Mouse (Mus musculus) E14TG2a.4 (cell line): ENCODE measurements around the gene Ptprn2.

Source experiments
- H3K27me3 ChIP-seq: 2 replicates; pipeline ENCODE4 v1.6.1; 2014; ENCODE audit warnings: low read length, control low read depth; ENCODE audit not compliant: insufficient read depth
- H3K36me3 ChIP-seq: 2 replicates; pipeline ENCODE4 v1.6.1; 2014; ENCODE audit warnings: low read length, control low read depth; ENCODE audit not compliant: insufficient read depth
- H3K4me1 ChIP-seq: replicated peaks from 2 replicates; pipeline ENCODE4 v1.6.1; 2014; ENCODE audit warnings: low read depth, low read length, control low read depth
- H3K4me3 ChIP-seq: replicated peaks from 2 replicates; pipeline ENCODE4 v1.5.1; 2014; ENCODE audit warnings: mild to moderate bottlenecking, low read length
- H3K9me3 ChIP-seq: 2 replicates; pipeline ENCODE4 v1.6.1; 2014; ENCODE audit warnings: low read length, control low read depth
- CTCF ChIP-seq: conservative IDR thresholded peaks from 2 replicates; pipeline ENCODE4 v1.5.1; 2014; ENCODE audit warnings: low read length
- NANOG ChIP-seq: IDR thresholded peaks from 2 replicates; pipeline ENCODE4 v1.6.1; 2014; ENCODE audit warnings: borderline replicate concordance, low read length, mixed read lengths
- POU5F1 ChIP-seq: IDR thresholded peaks from 2 replicates; pipeline ENCODE4 v1.6.1; 2014; ENCODE audit warnings: low read length, borderline replicate concordance

Ptprn2 gene

GRCm38 (mm10) chr12:117229442-117229841, 743.9 kb downstream of the Ptprn2 start:
- Histone ChIP-seq H3K27me3 (peaks cover 76% of the 10 kb centered on the region), H3K9me3 (peaks cover 8% of the 10 kb centered on the region; the same call in 1 of the 2 replicates), H3K4me1 (peaks cover 4% of the 10 kb centered on the region), H3K36me3 (no peaks in the 10 kb centered on the region), H3K4me3 (no peak overlapping the region)
- TF ChIP-seq CTCF = no peak

- no peaks in the 10 kb centered on the region for H3K36me3 ChIP-seq
- H3K4me1 ChIP-seq = peaks cover 10% of the 10 kb centered on the region
- peaks cover 74% of the 10 kb centered on the region for H3K27me3 ChIP-seq
- TF ChIP-seq POU5F1 (no peak), CTCF (no peak), NANOG (no peak)
- H3K4me3 ChIP-seq = no peak overlapping the region
- peaks cover 11% of the 10 kb centered on the region; the same call in 1 of the 2 replicates for H3K9me3 ChIP-seq
Observed at GRCm38 (mm10) chr12:117230282-117230681, 744.8 kb downstream of the Ptprn2 start.

GRCm38 (mm10) chr12:117231850-117232249, 746.3 kb downstream of the Ptprn2 start:
- H3K9me3 ChIP-seq = peaks cover 11% of the 10 kb centered on the region; the same call in 1 of the 2 replicates
- H3K36me3 ChIP-seq = no peaks in the 10 kb centered on the region
- H3K4me3 ChIP-seq = no peak overlapping the region
- peaks cover 23% of the 10 kb centered on the region for H3K4me1 ChIP-seq
- TF ChIP-seq CTCF (no peak), POU5F1 (no peak), NANOG (no peak)
- peaks cover 79% of the 10 kb centered on the region for H3K27me3 ChIP-seq

- peak; percentile 87 for TF ChIP-seq NANOG
- no peak for TF ChIP-seq CTCF
- peak; percentile 81 for TF ChIP-seq POU5F1
- no peak overlapping the region for H3K4me3 ChIP-seq
Observed at GRCm38 (mm10) chr12:117235114-117235513, 749.6 kb downstream of the Ptprn2 start.

GRCm38 (mm10) chr12:117236020-117236734, 750.7 kb downstream of the Ptprn2 start:
- peaks cover 73% of the 10 kb centered on the region for H3K27me3 ChIP-seq
- H3K4me3 ChIP-seq = no peak overlapping the region
- H3K4me1 ChIP-seq = peaks cover 38% of the 10 kb centered on the region
- H3K36me3 ChIP-seq = no peaks in the 10 kb centered on the region
- H3K9me3 ChIP-seq = peaks cover 17% of the 10 kb centered on the region; the same call in 1 of the 2 replicates
- TF ChIP-seq CTCF (no peak), POU5F1 (no peak), NANOG (no peak)

More at GRCm38 (mm10) chr12:117235114-117235513, 749.6 kb downstream of the Ptprn2 start:
- peaks cover 17% of the 10 kb centered on the region; the same call in 1 of the 2 replicates for H3K9me3 ChIP-seq
- H3K36me3 ChIP-seq = no peaks in the 10 kb centered on the region
- peaks cover 80% of the 10 kb centered on the region for H3K27me3 ChIP-seq
- H3K4me1 ChIP-seq = peaks cover 28% of the 10 kb centered on the region

- Histone ChIP-seq H3K27me3 (peaks cover 75% of the 10 kb centered on the region), H3K4me3 (no peak overlapping the region), H3K36me3 (no peaks in the 10 kb centered on the region), H3K9me3 (peaks cover 17% of the 10 kb centered on the region; the same call in 1 of the 2 replicates), H3K4me1 (peaks cover 39% of the 10 kb centered on the region)
- TF ChIP-seq NANOG = no peak
- no peak for TF ChIP-seq POU5F1
- TF ChIP-seq CTCF = no peak
Observed at GRCm38 (mm10) chr12:117236981-117237380, 751.5 kb downstream of the Ptprn2 start.

GRCm38 (mm10) chr12:117239927-117240715, 754.6 kb downstream of the Ptprn2 start:
- no peaks in the 10 kb centered on the region for H3K36me3 ChIP-seq
- H3K4me1 ChIP-seq = peaks cover 29% of the 10 kb centered on the region
- TF ChIP-seq POU5F1 (no peak), CTCF (no peak), NANOG (peak; percentile 74; the same call in 1 of the 2 replicates)
- H3K4me3 ChIP-seq = no peak overlapping the region
- H3K27me3 ChIP-seq = peaks cover 79% of the 10 kb centered on the region
- peaks cover 6% of the 10 kb centered on the region; the same call in 1 of the 2 replicates for H3K9me3 ChIP-seq

GRCm38 (mm10) chr12:117242181-117242580, 756.7 kb downstream of the Ptprn2 start:
- Histone ChIP-seq H3K4me1 (peaks cover 16% of the 10 kb centered on the region), H3K9me3 (peaks cover 6% of the 10 kb centered on the region; the same call in 1 of the 2 replicates), H3K27me3 (peaks cover 80% of the 10 kb centered on the region), H3K4me3 (no peak overlapping the region), H3K36me3 (no peaks in the 10 kb centered on the region)
- TF ChIP-seq NANOG (no peak), CTCF (no peak), POU5F1 (no peak)
